Mouse (Mus musculus) cerebellum, postnatal 36 days (tissue): Measurements from ENCODE around the gene Cxcl10.
A peak's percentile ranks its signal among the peaks of the same experiment; 100 is the strongest.

Experiments used
- DNase-seq, 2 experiments: peaks; one replicate each; pipeline ENCODE4 v3.0.0; 2021 to 2022; ENCODE audit warnings: mixed read lengths in 2 of 2

Cxcl10 gene

GRCm38 (mm10) chr5:92348794-92349413 lies at the start of gene Cxcl10:
Cxcl10 (minus strand) TSS chr5:92348889.
- peak in 1 of 2 experiments; percentile 23 for DNase-seq

DNA sequence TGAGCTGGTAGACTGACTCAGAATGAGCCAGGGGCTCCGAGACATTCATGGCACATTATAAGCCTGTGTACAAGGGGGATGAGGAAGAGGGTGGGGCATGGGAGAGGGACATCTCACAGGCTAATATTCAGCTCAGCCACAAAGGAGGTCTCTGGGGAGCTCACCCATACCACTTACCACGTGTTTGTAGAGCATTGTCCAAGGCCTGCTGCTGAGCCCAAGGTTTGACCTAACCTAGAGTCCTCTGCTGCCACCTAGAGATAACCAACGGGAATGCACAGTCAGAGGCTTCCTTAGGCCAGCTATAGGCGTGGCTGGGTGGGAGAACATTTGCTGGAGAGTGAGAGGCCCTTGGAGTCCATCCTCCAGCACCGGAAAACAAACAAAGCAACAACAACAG lies 49.5 kb upstream of the Cxcl10 start:
- DNase-seq = peak; percentile 70 to 75

DNA sequence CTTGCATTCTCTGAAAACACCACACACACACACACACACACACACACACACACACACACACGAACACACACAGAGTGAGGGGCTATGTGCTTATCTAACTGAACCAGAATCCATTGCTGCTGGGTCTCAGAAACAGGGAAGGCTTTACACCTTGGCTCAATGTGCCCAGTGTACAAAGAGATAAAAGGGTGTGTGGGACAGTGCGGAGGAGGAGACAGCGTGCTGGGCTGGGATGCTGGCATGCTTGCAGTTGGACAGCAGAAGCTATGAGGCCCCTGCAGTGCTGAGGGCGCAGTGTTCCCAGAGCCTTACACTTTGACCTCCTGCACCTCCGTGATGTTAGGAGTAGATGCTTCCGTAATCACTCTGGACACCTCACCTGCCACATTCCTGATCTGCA lies 47.8 kb upstream of the Cxcl10 start:
- DNase-seq = no peak

GRCm38 (mm10) chr5:92395764-92396163 lies 47.1 kb upstream of the Cxcl10 start:
- DNase-seq = no peak

DNA sequence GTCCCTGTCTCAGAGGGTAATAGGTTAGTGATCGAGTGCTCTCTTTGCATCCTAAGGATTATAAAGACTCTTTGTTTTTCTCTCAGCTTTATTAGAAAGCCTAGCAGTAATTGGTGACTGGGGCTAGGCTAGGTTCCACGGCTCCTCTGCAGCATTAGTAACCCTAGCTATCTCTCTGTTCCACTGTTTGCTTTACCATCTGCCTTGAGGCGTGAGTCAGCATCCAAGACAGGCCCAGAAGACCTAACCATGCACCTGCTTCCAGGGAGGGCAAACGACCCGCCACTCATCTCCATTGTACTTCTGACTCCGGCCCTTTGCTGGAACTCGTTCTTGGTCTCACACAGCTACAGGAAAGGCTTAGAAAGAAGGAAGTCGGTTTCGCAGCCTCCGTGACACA lies 45.2 kb upstream of the Cxcl10 start:
- no peak for DNase-seq

- DNase-seq = no peak
Observed at GRCm38 (mm10) chr5:92392542-92392941, 43.9 kb upstream of the Cxcl10 start.

DNA sequence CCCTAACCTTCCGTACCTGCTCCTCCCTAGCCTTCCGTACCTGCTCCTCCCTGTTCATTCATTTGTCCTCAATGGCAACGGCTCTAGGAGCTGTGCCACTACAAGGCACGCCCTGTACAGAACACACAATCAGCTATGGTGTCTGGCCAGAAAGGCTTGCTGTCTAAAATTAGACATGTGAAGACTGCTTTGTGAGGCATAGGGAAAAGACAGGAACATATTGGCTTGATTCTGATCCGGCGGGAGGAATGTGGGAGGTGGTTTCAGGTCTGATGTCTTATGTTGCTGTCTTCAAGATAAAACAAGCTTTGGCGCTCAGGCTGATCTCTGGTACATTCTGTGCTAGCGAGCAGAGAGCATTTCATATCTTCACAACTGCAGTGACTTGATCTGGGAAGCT lies 41.9 kb upstream of the Cxcl10 start:
- DNase-seq = no peak

DNA sequence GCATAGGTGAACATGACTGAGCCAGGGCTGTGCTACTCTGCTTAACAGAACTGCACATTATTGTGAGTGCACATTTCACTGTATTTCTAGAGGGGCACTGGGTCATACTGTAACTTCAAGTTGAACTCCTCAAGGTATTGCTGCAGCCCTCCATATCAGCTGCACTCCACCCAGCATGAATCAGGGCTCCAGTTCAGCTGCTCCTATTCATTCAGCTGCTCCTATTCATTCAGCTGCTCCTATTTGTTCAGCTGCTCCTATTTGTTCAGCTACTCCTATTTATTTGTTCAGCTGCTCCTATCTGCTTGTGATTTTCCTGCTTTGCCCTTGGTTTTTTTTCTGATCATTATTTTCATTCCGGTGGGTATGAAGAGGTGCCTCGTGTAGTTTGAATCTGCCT lies 41.3 kb upstream of the Cxcl10 start:
- DNase-seq = no peak

GRCm38 (mm10) chr5:92387433-92387832 lies 38.7 kb upstream of the Cxcl10 start:
- DNase-seq = no peak

DNA sequence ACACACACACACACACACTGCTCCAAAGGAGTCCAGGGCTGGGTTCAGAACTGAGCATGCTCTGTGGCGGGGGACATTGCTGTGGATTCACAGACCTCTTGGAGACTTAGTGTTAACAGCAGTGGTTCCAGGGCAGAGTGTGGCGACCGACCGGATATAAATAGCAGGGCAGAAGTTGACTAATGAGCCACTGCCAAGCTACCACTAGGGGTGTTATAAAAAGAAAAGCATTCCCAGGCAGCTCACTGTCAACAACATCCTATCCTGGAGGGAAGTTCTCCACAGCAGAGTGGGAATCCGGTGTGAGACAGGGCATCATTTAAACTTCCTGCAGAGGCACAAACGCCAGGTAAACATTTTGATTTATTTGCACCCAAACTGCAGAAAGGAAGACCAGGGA lies 38.0 kb upstream of the Cxcl10 start:
- no peak for DNase-seq

GRCm38 (mm10) chr5:92386102-92386501 lies 37.4 kb upstream of the Cxcl10 start:
- DNase-seq = no peak

DNA sequence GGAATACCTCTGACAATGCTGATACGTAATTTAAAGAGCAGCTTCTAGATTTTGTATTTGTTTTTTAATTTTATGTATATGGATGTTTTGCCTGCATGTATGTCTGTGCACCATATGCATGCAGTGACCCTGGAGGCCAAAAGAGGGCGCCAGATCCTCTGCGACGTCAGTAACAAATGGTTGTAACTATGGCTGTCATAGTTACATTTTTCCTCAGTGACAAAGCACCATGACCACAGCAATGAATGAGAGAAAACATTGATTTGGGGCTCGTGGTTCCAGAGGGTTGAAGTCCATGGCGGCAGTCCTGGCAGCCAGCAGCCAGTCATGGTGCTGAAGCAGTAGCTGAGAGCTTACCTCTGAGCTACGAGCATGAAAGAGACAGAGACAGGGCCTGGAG lies 36.2 kb upstream of the Cxcl10 start:
- no peak for DNase-seq

DNA sequence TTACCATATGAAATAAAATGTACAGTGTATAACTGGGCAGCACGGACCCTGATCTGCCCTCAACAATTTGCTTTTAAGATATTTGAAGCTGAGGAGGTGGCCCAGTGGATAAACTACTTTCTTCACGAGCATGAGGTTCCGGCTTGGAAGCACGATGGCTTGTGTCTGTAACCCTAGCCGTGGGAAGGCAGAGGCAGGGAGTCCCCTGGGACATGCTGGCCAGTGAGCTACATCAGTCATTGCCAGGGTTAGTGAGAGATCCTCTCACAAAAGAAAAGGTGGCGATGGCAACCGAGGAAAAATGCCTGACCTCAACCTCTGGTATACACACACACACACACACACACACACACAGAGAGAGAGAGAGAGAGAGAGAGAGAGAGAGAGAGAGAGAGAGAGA lies 35.1 kb upstream of the Cxcl10 start:
- DNase-seq = no peak

- DNase-seq = no peak
Observed at GRCm38 (mm10) chr5:92382349-92382679, 33.6 kb upstream of the Cxcl10 start.

- peak; percentile 72 to 87 for DNase-seq
Observed at GRCm38 (mm10) chr5:92381550-92382348, 33.1 kb upstream of the Cxcl10 start.

DNA sequence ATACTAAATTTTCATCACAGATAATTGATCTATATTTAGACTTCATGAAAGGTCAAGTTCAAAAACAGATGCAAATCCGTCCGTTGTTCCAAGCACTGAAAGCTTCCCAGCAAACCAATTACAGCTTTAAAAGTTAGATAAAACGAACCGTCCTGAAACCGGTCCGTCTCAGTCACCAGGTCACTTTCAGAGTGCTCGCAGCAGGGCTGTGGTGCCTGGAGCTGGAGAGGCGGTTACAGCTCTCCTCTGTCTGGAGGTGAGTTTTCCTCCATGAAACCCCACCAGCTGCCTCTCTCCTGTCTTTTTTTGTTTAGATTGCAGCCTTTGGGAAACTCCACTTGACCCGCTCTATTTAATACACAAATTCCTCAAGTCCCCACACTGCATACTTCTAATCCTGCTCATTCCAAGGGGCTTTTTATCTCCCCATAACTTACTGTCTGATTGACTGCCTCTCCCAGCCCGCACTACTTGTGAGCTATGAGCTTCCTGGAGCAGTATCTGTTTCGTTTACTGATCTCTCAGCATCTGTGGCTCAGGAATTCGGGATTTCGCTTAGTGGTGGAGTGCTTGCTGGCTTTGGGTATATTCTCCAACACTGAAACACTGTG lies 28.2 kb upstream of the Cxcl10 start:
- DNase-seq = no peak

DNA sequence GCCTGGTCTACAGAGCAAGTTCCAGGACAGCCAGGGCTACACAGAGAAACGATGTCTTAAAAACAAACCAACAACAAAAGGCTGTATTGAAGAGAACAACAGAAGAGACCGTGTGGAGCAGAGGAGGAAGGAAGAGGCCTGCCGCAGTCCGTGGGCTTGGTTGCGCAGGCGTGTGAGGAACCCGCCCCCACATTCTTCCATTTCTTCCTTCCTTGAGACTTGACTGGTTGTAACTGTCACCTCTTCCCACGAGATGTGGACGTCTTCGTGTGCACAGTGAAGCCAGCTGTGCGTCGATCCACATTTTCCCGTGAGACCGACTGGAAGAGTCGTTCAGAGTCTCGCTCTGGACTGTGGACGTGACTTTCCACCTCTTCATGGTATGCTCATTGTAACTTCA lies 26.7 kb upstream of the Cxcl10 start:
- no peak for DNase-seq

GRCm38 (mm10) chr5:92374721-92375142 lies 26.0 kb upstream of the Cxcl10 start:
- DNase-seq = peak; percentile 41 to 48

DNA sequence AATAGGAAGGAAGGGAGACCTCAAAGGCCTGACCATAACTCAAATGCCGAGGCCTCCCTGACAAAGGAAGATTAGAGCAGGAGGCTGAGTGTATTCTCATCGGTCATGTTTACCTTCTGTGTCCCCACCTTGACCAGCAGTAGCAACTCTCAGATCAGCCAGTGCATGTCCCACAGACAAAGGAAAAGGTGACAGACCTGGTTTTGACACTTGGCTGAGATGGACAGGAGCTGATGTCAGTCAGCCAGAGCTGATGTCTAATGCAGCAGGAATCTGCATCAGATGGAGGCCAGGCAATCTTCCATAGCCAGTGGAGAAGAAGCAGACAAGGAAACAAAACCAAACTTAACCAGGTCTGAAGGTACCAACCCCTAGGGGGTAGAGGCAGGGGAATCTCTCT lies 23.9 kb upstream of the Cxcl10 start:
- DNase-seq = no peak

GRCm38 (mm10) chr5:92371361-92371976 lies 22.8 kb upstream of the Cxcl10 start:
- no peak for DNase-seq

- no peak for DNase-seq
Observed at GRCm38 (mm10) chr5:92370891-92371290, 22.2 kb upstream of the Cxcl10 start.

DNA sequence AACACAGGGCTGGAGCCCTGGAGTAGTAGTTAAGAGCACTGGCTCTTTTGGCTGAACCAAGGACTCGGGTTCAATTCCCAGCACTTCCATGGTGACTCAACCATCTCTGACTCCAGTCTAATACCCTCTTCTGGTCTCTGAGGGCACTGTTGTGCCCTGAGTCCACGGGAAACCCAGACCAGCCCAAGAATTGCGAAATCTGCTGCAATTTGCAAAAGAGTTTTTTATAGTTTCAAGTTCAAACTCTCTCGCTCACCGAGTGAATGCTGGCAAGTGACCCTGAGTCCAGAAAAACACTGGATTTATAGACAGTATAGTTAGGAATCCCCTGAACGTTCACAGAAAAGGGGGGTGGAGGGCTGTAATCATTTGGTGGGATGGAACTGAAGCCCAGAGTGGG lies 21.7 kb upstream of the Cxcl10 start:
- no peak for DNase-seq

DNA sequence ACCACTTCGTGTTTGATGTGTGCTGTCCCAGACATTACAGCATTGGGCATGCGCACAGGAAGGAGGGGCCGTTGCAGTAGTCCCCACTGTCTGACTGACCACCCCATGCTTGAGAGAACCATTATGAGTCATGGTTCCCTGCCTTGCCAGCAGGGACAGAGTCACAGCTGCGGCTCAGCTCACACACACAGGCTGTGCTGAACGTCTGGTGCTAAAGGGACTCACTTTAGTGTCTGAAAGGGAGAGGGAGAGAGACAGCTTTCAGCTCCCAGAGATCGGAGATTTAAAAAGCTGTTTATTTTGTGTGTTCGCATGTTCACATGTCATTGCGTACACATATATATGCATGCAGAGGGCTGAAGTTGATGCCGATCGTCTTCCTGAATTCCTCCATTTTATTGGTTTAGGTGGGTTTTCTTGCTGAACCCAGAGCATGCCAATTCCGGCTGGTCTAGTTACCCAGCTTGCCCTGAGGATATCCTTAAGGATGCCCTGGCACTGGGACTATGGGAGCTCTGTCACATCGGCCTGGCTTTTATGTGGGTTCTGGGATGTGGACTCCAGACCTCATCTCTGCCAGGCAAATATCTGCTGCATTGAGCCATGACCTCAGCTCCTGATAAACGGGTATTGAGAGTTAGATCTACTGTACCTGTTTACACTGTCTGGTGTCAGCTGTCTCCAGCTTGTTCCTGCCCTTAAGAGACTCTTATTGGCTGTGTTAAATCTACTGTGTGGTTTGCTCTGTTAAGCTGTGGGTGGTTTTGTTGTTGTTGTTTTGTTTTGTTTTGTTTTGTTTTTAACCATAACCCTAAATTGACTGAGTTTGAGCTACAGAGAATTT lies 20.7 kb upstream of the Cxcl10 start:
- DNase-seq = peak; percentile 72 to 73
